Comparison of ENCODE assay signal across 17 mouse cellular contexts in the genomic region with DNA sequence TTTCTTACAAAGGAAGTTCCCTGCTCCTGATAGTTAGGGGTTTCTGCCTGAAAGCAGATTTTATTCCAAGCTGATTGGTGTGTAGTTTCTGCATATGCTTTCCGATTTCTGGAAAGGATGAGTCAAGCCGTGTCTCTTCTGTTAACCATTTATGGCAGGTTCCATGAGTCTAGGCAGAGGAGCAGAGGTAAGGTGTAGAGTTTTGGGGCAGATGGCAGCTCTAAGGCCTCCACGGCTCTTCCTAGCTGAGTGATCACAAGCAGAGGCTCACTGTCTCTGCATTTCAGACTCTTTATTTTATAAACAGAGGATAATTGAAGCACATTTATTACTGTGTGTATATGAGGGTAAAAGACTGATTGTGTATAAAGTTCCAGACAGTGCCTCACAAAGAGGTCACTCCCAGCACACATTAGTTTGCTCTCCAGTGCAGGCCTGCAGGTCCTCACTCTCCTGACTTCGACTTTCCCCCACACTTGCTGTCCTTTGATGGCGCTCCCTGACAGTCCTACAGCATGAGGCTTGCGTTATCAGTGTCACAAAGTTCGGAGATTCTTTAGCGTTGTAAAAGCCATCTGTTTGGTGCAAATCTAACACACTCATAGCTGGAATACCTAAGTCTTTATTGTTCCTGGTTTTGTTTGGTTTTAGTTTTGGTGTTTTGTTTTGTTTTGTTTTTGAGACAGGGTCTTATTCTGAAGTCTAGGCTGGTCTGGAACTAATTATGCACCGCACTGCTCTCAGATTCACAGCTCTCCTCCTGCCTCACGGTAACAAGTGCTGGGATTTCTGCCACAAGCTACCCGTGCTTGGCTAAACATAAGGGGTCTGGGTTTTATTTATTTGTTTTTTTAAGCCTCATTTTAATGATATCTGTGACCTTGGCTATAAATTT.
DNase-seq lines count a peak whose midpoint lies in the region; ATAC-seq lines count a peak whose summit lies in the region.
"Had no signal": no experiment of that assay in that cellular context is flagged by ENCODE, and none has a peak within 500 bp of the region (broad histone marks: within the 10 kb centered on the region; RNA-seq: fewer than 3 reads in every experiment).

No protein-coding gene starts in this region.

- DNase-seq in heart, adult 11 months: peak; percentile 54
- no peak for DNase-seq in heart, adult 9 months (ENCODE audit: low spot score in 2 of 2)
- DNase-seq in R1 (ENCODE audit: low read depth, low spot score): peak; percentile 6
- DNase-seq in testis, postnatal 10 days (ENCODE audit: low spot score): no peak
- DNase-seq in cerebellum, postnatal 36 days: no peak
- no peak for DNase-seq in left cerebral cortex, postnatal 10 days (ENCODE audit: extremely low spot score in 1 of 2, low spot score in 2 of 2)
- DNase-seq: cerebellum, adult 2 months; heart, postnatal 10 days; lung, postnatal 14 days; right cerebral cortex, postnatal 4 days; thymus, postnatal 36 days had no signal

- H3K4me2 ChIP-seq in embryonic facial prominence, embryonic 13.5 days: no peak overlapping the region
- no peak overlapping the region for H3K4me2 ChIP-seq in limb, embryonic 12.5 days
- H3K4me2 ChIP-seq: liver, embryonic 11.5 days had no signal

- H3K36me3 ChIP-seq in embryonic facial prominence, embryonic 13.5 days: no peaks in the 10 kb centered on the region
- no peaks in the 10 kb centered on the region for H3K36me3 ChIP-seq in limb, embryonic 12.5 days
- H3K36me3 ChIP-seq: midbrain, embryonic 10.5 days had no signal

- intact Hi-C loops in left cerebral cortex, postnatal 10 days (cut with DNase I): no loop called here

- no peak for ATAC-seq in embryonic facial prominence, embryonic 13.5 days (ENCODE audit: insufficient number of reproducible peaks, insufficient read depth, low FRiP score, low TSS enrichment, low read depth)
- peak; percentile 58; the same call in 1 of the 2 replicates for ATAC-seq in limb, embryonic 12.5 days (ENCODE audit: insufficient number of reproducible peaks, insufficient read depth, low FRiP score, low TSS enrichment, low read depth)

- H3K9ac ChIP-seq in embryonic facial prominence, embryonic 13.5 days: no peak overlapping the region
- no peak overlapping the region for H3K9ac ChIP-seq in limb, embryonic 12.5 days (replicated peaks)

- H3K4me3 ChIP-seq in embryonic facial prominence, embryonic 13.5 days: no peak overlapping the region
- H3K4me3 ChIP-seq in limb, embryonic 12.5 days (replicated peaks): no peak overlapping the region
- H3K4me3 ChIP-seq: erythroblast, embryonic 14.5 days; midbrain, embryonic 10.5 days had no signal

- H3K27ac ChIP-seq in embryonic facial prominence, embryonic 13.5 days: peak overlapping the region; percentile 85
- H3K27ac ChIP-seq in limb, embryonic 12.5 days: peak overlapping the region; percentile 91
- H3K27ac ChIP-seq: hindbrain, postnatal 0 days had no signal

- no peaks in the 10 kb centered on the region for H3K27me3 ChIP-seq in embryonic facial prominence, embryonic 13.5 days
- no peaks in the 10 kb centered on the region for H3K27me3 ChIP-seq in limb, embryonic 12.5 days

- 26% methylated on average over 11 of the region's 11 CpGs for WGBS in embryonic facial prominence, embryonic 13.5 days
- 19% methylated on average over 11 of the region's 11 CpGs for WGBS in limb, embryonic 12.5 days

- no peaks in the 10 kb centered on the region for H3K9me3 ChIP-seq in embryonic facial prominence, embryonic 13.5 days
- no peaks in the 10 kb centered on the region for H3K9me3 ChIP-seq in limb, embryonic 12.5 days
- H3K9me3 ChIP-seq: midbrain, embryonic 10.5 days had no signal

- H3K4me1 ChIP-seq in embryonic facial prominence, embryonic 13.5 days: peaks cover 40% of the 10 kb centered on the region
- H3K4me1 ChIP-seq in limb, embryonic 12.5 days (replicated peaks): peaks cover 51% of the 10 kb centered on the region

Comparison
In these comparisons a context has a peak if more than half of its experiments do, and no peak if none do; other contexts are left out.
1. DNase-seq: peak in heart, adult 11 months (single experiment) and R1 (single experiment); none in heart, adult 9 months (0 of 2), testis, postnatal 10 days (single experiment), cerebellum, postnatal 36 days (0 of 2) and left cerebral cortex, postnatal 10 days (0 of 2).